Mouse (Mus musculus) small intestine, adult 2 months (tissue): Measurements from ENCODE around the gene Yae1d1. TPM values are rescaled to one million over a fixed set of nuclear protein-coding genes. Genes with fewer than 3 reads are reported as not detected.

Source experiments
- H3K27ac ChIP-seq: fragments of 200-500 bp; 2 replicates; pipeline ENCODE4 v1.5.1; 2012; ENCODE audit warnings: low read depth, low read length, control low read depth, inconsistent platforms; ENCODE audit not compliant: insufficient read depth
- H3K27me3 ChIP-seq: fragments of 200-500 bp; 2 replicates; pipeline ENCODE4 v1.6.1; 2012; ENCODE audit warnings: mild to moderate bottlenecking, moderate library complexity, low read length, inconsistent platforms; ENCODE audit not compliant: control insufficient read depth, insufficient read depth
- H3K36me3 ChIP-seq: fragments of 200-500 bp; 2 replicates; pipeline ENCODE4 v1.6.1; 2012; ENCODE audit warnings: mild to moderate bottlenecking, low read length, control low read depth, inconsistent platforms; ENCODE audit not compliant: control insufficient read depth, insufficient read depth
- H3K4me1 ChIP-seq: fragments of 200-500 bp; 2 replicates; pipeline ENCODE4 v1.6.1; 2012; ENCODE audit warnings: low read length, inconsistent platforms, mixed read lengths; ENCODE audit not compliant: control insufficient read depth, insufficient read depth, insufficient read length
- H3K4me3 ChIP-seq: fragments of 200-500 bp; 2 replicates; pipeline ENCODE4 v1.5.1; 2012; ENCODE audit warnings: low read depth, mild to moderate bottlenecking, control low read depth, inconsistent platforms, low read length, moderate library complexity
- CTCF ChIP-seq: fragments of 200-500 bp; IDR thresholded peaks from 2 replicates; pipeline ENCODE4 v1.5.1; 2012; ENCODE audit warnings: low read depth, mild to moderate bottlenecking, control low read depth, inconsistent platforms, low read length, moderate library complexity, mixed read lengths; ENCODE audit not compliant: insufficient replicate concordance, insufficient read length; ENCODE audit errors: extremely low read depth
- POLR2A ChIP-seq: fragments of 200-500 bp; IDR thresholded peaks from 2 replicates; pipeline ENCODE4 v1.6.1; 2012; ENCODE audit warnings: low read depth, mild to moderate bottlenecking, control low read depth, inconsistent platforms, low read length, moderate library complexity
- WGBS: fragments of 180-500 bp; shearing (Covaris S2); methylation state at CpG from one replicate; pipeline ENCODE4 v1.1.7; 2018; 5-methylcytosine and 5-hydroxymethylcytosine counted together
- polyA plus RNA-seq: library from polyadenylated mRNA; depleted of rRNA; stranded (reverse); fragments of >200 nt; gene quantifications from 2 replicates; pipeline ENCODE4 v1.2.3, GENCODE M21; 2012; rRNA removed

Gene Yae1d1
- 0.70 and 1.8 TPM in 2 replicates for polyA plus RNA-seq

DNA sequence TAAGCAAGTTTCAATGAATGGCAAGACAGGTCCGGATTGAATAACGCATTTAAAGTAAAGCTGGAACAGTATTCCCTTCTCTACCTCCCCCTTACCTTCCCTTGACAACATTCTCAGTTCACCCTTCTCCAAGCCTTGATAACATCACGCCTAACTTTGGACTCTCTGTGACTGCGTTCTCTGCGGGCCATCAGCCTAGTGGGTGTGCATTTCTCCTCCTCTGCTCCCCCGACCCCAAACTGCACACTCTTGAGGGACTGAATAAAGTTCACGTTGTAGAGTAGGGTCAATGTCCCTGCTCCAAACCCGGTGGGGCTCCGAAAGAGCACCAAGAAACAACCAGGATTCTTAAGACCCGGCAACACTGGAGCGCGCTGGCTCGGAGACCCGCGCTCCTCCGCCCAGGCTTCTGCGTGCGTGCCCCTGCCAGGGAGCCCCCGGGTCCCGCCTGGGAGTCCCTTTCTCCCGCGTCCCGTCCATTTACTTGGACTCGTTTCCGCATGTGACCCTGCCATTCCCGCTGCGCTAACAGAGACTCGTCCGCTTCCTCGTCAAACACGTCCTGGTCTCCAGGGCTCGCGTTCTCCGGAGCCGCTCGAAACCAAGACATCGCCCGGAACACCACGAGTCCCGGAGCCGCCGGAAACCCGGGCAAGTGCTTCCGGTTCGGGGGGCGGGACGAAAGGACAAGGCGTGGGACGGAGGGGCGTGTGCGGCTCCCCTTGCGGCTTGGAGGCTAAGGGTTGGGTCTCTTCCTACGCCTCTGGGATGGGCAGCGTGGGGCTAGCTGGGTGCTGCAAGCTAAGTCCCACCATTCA, at the start of gene Yae1d1:
Yae1d1 (minus strand) TSS at position 653 of the 818 bp plus-strand sequence.
- peak; percentile 67 for TF ChIP-seq POLR2A
- peak; percentile 33; the same call in 1 of the 2 replicates for TF ChIP-seq CTCF
- H3K4me1 ChIP-seq = no peaks in the 10 kb centered on the region
- H3K4me3 ChIP-seq = peak within 1 kb of the TSS; percentile 81
- H3K36me3 ChIP-seq = 0 out of 2 replicates have a peak, but pooled peaks cover 1% of the 10 kb centered on the region
- H3K27me3 ChIP-seq = no peaks in the 10 kb centered on the region
- H3K27ac ChIP-seq = peak within 1 kb of the TSS; percentile 29
- under 1% methylated on average over 54 of the region's 54 CpGs for WGBS

DNA sequence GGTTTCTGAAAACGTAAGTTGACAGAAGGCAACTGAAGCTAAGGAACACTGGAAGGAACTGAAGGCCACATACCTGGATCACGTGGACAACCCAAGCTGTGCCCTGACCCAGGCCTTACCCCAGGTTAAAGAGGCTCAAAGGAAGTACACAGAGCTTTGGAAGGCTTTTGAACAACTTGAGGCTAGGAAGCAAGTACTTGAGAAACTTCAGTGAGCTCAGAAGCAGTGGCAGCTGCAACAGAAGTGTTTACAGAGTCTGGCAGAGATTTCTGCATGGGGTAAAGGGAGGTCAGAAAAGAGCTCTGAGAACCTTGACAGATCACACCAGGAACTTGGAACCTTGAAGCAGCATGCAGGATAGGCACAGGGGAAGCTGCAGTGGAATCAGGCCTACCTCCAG, 45.7 kb upstream of the Yae1d1 start:
- H3K27me3 ChIP-seq = no peaks in the 10 kb centered on the region
- no peaks in the 10 kb centered on the region for H3K36me3 ChIP-seq
- no peak overlapping the region for H3K27ac ChIP-seq
- no peak overlapping the region for H3K4me3 ChIP-seq
- no peak for TF ChIP-seq POLR2A
- no peak for TF ChIP-seq CTCF
- 52% methylated on average over 2 of the region's 2 CpGs for WGBS
- H3K4me1 ChIP-seq = no peaks in the 10 kb centered on the region

GRCm38 (mm10) chr13:18016604-18017003, 23.5 kb upstream of the Yae1d1 start:
- 55% methylated on average over 3 of the region's 3 CpGs for WGBS
- H3K4me1 ChIP-seq = peaks cover 2% of the 10 kb centered on the region; the same call in 1 of the 2 replicates
- H3K36me3 ChIP-seq = no peaks in the 10 kb centered on the region
- H3K4me3 ChIP-seq = no peak overlapping the region
- H3K27ac ChIP-seq = no peak overlapping the region
- H3K27me3 ChIP-seq = no peaks in the 10 kb centered on the region
- no peak for TF ChIP-seq CTCF
- TF ChIP-seq POLR2A = no peak

DNA sequence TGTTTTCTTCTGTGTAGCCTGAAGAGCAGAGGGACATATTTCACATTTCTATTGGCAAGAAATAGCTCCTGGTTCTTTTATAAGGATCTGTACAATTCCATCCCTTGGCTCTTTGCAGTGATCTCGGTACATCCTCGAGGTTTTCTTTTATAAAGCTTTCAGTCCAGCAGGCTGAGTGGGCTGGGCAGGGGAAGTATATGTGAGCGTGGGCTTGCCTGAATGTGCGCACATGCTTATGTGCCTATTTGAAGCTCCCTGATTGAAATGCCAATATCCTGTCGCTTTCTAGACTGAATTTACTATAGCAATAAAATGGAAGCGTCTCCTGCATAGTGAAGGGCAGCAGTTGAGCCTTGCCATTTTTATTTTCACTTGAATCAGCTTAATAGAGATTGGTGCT, 20.1 kb upstream of the Yae1d1 start:
- WGBS = 48% methylated on average over 6 of the region's 6 CpGs
- H3K27me3 ChIP-seq = no peaks in the 10 kb centered on the region

GRCm38 (mm10) chr13:18011055-18011454, 17.9 kb upstream of the Yae1d1 start:
- Histone ChIP-seq H3K4me3 (no peak overlapping the region), H3K4me1 (peaks cover 2% of the 10 kb centered on the region; the same call in 1 of the 2 replicates), H3K27ac (no peak overlapping the region), H3K36me3 (no peaks in the 10 kb centered on the region), H3K27me3 (no peaks in the 10 kb centered on the region)
- TF ChIP-seq CTCF (no peak), POLR2A (no peak)
- WGBS = 65% methylated on average over 4 of the region's 4 CpGs

More for the DNA sequence above, 20.1 kb upstream of the Yae1d1 start:
- no peak for TF ChIP-seq CTCF
- no peak for TF ChIP-seq POLR2A
- no peak overlapping the region for H3K4me3 ChIP-seq
- no peak overlapping the region for H3K27ac ChIP-seq
- H3K36me3 ChIP-seq = no peaks in the 10 kb centered on the region
- peaks cover 2% of the 10 kb centered on the region; the same call in 1 of the 2 replicates for H3K4me1 ChIP-seq

DNA sequence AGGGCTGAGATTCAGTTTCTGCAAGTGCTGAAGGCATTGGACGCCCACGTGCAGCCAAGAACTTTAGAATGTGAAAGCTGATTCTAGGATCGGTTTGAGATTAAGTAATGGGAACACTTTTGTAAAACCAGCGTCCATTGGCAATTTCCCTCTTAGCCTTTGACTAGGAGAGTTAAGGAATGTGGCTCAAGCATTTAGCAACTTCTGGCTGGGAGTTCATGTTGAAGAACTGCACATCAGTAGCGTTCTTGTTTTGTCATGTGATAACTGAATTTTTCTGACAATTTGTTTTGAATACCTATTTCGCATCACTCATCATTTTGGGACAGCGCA, 332 bp upstream of the Yae1d1 start:
- 28% methylated on average over 7 of the region's 7 CpGs for WGBS
- Histone ChIP-seq H3K27me3 (no peaks in the 10 kb centered on the region), H3K27ac (no peak overlapping the region), H3K36me3 (0 out of 2 replicates have a peak, but pooled peaks cover 1% of the 10 kb centered on the region), H3K4me1 (no peaks in the 10 kb centered on the region), H3K4me3 (peak overlapping the region; percentile 81)
- TF ChIP-seq POLR2A (no peak), CTCF (no peak)

- no peak for TF ChIP-seq CTCF
- TF ChIP-seq POLR2A = no peak
- Histone ChIP-seq H3K27me3 (no peaks in the 10 kb centered on the region), H3K4me3 (no peak overlapping the region), H3K27ac (no peak overlapping the region), H3K4me1 (no peaks in the 10 kb centered on the region), H3K36me3 (peaks cover 7% of the 10 kb centered on the region; the same call in 1 of the 2 replicates)
- WGBS = 55% methylated on average over 4 of the region's 4 CpGs
Observed at GRCm38 (mm10) chr13:17992009-17992408, 1.1 kb downstream of the Yae1d1 start.
